Mouse (Mus musculus): Measurements from ENCODE around the gene Zc3h12c.

Gene Zc3h12c

DNA sequence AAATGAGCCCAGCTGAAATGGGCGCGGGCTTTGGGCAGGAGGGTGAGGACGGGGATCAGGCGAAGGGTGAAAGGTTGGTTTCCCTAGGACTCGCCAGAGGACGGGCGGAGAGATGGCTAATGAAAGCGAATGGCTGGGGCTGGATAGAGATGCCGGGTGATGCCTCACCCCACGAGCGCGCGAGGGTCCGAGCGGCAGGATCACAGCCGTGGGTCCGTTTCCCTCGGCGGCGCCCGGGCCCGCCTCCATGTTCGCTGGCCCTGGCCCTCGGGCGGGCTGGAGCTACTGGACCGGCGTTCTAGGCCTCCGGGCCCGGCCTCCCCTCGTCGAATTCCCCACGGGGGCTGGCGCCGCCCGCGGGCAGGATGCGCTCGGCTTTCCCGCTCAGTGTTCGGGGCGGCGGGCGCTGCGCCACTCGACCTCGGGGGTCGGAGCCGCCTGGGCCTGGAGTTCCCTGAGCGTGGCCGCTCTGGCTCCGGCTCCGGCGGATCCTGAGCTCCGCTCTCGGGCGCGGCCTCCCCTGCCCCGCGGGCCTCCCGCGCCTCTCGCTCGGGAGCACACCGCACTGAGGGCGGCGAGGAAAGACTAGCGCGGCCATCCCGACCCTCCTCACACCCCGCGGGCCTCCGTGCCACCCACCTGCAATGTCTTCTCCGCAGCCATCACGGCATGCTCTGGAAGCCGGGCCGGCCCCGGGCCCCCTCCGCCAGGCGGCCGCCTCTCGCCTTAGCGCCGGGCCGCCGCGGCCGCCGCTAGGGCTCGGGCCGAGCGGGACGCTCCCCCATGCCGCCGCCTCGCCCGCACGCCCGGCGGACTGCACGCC, at the start of gene Zc3h12c:
TSS of gene Zc3h12c (minus strand) at position 710 of the 823 bp plus-strand sequence.
- peak; percentile 9 for DNase-seq (ENCODE audit: low read depth, low spot score)

DNA sequence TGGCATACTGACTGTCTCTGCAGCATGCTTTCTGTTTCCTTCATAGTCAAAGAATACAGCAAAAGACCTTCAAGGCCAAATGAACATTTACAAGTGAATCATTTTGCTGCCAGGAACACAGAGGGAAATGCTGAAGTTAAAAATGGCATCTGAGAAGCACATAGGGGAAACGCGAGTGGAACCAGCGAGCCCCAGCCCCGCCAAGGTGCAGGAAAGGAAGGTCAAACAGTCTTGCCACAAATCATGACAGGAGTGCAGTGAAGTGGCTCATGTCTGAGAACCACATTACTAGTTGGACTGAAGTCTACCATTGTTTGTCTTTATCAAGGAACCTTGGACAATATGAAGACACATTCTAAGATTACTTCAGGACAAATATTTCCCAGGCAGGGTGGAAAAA, 49.3 kb upstream of the Zc3h12c start:
- no peak for DNase-seq (ENCODE audit: low read depth, low spot score)

DNA sequence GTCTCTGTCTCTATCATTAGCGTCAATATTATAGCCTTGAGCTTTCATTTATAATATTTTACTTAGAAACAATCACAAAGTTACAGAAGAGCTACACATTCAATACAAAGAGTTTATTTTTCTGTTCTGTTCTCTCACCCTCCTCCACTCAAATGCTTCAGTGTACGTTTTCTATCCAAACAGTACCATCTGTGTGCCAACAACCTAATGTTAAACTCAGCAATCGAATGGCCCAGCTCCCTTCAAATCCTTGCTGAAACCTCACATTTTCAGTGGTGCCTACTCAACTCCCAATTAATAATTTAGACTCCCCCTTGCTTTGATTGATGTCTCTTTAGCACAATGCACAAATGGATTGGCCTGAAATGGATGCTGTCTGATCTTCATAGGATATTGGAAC, 46.9 kb upstream of the Zc3h12c start:
- no peak for DNase-seq (ENCODE audit: low read depth, low spot score)

DNA sequence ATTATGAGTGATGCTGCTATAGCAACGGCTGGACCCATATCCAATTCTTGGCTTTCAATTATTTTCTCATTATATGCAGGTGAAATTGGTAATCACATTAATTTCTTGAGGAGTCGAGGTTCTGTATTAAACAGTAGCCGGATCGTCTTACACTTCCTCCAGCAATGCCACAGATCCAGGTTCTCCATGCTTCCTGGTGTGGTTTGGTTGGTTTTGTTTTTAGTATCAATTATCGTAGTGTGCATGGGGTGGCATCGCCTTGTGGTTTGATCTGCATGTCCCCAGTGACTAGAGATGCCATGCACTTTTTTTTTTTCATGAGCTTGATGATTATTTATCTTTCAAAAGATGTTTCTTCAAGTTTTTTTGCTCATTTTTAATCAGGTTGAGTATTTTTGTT, 44.0 kb upstream of the Zc3h12c start:
- DNase-seq (ENCODE audit: low read depth, low spot score): no peak

DNA sequence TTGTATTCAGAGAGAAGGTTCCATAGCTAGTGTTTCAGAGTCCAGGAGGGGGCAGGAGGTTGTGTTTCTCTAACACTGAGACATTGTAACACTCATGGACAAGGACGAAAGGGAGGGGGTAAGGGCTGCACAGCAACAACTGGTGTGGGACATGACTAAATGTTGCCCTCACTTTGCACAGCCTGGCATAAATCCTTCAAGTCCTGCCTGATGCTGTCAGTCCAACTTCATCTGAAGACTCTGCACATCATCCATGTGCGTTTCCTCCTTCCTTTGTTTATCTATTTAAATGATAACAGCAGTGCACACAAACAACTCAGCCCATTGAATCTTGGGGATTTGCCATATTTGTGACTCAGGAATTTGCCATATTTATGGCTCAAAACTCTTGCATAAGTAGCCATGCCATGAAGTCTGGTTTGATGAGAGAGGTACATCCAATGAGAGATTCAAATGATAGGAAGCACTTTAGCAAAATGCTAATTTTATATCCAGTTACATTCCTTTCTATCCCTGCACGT, 40.2 kb upstream of the Zc3h12c start:
- no peak for DNase-seq (ENCODE audit: low read depth, low spot score)

DNA sequence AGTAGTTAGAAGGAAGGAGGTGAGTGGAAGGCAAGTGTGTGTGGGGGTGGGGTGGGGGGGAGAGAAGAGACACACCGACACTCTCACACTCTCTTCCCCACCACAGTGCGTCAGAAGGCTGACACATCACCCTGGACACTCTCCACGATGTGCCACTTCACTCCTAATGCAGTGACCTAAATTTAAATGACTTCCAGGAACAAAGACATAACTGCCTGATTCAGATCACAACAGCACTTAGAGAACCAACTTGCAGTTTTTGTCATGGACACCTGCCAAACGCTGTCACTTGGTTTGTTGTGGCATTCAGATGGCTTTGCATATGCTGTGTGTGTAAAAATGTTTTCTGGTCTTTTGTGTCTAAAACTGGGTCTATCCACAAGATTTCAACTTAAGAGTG, 34.8 kb upstream of the Zc3h12c start:
- DNase-seq (ENCODE audit: low read depth, low spot score): no peak

DNA sequence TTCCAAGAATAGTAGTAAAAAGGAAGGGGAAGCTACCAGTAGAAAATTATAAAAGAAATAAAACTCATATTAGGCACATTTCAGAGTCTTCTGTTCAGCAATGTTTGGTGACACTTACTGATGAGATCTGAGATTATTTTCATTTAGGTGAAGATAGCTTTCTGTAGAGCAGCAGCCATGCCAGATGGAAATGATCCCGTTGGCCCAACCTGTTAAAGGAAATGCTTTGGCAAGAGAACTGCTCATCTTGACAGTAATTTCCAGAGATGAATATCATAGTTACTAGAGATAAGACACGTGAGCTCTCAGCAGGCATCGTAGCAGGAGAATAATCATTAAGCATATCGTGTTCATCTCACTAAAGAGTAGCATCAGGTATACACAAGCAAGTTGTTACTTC, 31.9 kb upstream of the Zc3h12c start:
- no peak for DNase-seq (ENCODE audit: low read depth, low spot score)

DNA sequence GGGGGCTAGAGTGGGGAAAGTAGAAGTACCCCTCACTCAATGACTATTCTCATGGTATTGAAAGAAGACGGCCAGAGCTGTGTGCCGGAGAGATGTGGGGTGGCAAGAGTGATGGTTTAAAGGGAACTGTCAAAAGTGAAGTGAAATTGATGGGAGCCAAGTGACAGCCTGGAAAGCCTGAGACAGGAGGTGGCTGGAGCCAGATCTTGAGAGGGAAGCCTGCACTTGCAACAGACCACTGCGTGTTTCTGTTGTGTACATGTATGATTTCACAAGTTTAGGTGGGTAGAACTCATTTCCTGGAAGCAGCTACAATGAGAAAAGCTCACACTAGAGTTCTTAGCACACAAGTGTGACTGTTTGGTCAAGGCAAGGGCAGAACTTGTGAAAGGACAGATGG, 27.5 kb upstream of the Zc3h12c start:
- DNase-seq (ENCODE audit: low read depth, low spot score): no peak

DNA sequence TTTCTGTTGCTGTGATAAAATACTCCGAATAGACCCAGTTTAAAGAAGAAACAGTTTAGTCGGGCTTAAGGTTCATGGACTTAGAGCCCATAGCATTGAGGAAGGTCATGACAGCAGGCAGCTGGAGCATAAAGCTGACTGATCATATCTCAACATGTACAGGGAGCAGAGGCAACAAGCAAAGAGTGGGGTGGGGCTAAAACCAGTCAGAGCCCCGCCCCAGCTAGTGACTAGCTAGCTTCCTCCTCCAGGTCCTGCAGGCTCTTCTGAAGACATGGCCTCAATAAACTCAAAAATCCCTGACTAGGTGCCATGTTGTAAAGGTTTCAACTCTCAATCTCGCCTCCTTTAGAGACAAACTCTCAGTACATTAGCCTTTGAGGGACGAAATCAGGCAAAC, 25.5 kb upstream of the Zc3h12c start:
- DNase-seq (ENCODE audit: low read depth, low spot score): no peak

DNA sequence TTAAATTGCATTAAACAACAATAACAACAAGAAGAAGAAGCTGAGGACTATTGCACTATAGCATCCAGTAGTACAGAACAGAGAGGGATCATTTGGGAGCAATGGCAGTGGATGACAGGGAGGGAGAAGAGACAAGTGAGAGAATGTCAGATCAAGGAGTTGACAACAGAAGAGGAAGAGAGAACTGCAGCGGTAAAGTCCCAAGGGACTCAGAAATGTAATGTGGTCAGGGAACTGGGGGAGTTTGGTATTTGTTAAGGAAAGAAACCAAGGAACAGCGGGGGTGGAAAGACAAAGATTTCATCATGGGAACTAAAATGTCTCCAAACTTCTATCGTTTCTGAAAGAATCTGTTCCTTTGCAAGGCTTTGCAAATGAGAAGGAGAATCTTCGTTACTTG, 22.5 kb upstream of the Zc3h12c start:
- no peak for DNase-seq (ENCODE audit: low read depth, low spot score)

DNA sequence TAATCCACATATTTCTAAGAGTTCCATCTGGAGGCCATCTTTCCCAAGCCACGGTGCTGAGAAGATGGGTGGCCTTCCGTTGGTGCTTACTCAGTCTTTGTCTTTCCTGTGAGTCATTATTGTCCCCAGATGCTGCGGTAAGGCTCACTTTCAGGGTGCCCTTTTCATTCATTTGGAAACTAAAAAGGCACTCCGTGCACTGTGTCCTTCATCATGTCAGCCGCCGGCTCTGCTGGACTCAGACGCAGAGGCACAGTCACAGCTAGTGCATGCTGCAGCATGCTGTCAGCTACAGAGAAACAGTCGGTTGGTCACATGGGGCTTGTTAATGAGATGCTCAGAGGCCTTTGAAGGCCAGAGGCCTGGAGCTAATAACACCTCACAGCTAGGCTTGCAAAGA, 19.7 kb upstream of the Zc3h12c start:
- DNase-seq (ENCODE audit: low read depth, low spot score): no peak

DNA sequence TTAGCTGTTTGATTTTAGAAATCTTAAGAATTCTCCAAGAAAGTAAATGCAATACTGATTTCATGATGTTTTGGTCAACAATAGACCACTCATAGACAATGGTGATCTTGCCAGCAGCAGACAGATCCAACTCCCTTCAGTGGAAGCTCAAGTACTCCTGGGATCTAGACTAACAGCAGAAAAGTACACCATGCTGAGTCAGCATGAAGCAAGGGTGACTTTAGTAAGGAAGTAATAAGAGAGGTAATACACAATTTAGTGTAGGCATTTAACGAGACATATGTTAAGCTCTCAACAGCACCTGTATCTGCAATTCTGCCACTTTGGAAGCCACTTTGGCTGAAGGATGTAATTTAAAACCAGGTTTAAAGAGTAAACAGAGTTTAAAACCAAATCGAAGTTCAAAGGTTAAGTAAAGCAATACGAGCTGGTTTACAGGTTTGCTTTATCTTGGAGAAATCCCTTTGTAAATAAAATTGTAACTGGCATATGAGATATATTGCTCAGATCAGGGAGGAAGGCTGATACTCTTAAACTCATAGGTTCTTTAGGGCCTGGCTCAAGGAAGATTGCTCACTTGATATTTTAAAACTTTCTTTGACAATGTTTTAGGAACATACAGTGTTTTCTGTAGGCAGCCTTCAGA, 18.0 kb upstream of the Zc3h12c start:
- no peak for DNase-seq (ENCODE audit: low read depth, low spot score)

DNA sequence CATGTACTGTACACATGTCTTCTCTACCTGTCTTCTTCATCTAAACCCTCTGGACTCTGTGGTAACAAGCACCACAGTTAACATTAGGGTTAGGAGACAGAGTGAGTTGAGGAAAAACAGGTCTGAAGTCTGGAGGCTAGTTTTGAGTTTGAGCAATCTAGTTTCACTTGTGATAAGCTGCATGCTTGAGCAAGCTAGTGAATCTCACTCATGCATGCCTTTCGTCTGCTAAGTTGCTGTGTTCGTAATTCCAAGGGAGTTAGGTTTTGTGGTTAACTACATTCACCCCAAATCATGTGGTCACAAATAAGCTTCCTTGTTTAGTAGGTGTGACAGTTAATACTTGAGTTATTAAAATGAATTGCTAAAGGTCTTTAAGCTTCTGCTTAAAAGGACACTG, 13.0 kb upstream of the Zc3h12c start:
- DNase-seq (ENCODE audit: low read depth, low spot score): no peak

DNA sequence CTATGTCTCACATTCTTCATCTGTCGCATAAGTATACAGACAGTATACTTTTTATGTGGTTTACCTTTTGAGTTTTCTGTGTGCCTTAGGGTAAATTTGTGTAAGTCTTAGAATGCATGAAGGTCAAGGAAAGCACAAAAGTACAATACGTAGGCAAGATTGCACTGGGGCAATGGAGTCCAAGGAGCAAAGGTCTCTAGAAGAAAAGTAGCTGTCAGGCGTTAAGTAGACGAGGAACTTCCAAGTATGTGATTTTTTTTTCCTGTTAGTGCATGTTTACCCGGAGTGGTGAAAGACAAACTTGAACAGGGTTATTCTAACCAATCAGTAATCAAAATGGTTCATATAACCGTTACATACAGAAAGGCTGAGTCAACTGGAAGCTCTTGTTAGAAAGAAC, 12.5 kb upstream of the Zc3h12c start:
- no peak for DNase-seq (ENCODE audit: low read depth, low spot score)

DNA sequence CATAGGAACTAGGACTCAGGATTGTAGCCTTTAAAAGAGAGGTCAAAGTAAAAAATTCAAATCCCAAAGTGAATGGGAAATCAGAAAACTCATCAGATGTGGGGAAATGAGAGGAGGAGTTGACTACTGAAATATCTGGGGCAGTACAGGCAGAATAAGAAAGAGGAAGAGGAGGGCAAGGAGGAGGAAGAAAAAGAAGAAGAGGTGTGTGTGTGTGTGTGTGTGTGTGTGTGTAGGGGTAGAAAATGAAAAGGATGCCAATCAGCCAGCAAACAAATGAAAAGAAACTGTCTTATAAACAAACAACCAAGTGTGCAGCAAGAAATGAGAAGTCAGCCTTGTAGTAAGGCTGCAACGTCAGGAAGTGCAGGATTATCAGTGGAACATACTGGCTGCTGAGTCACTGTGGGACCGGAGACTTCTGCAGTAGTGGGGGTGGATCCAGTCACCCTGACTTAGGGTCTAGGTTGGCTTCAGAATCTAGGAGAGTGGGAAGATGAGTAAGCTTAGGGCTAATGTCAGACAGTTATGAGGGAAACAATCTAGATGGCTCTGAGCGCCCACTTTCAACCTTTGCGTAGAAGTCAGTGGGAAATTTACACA, 7.0 kb upstream of the Zc3h12c start:
- DNase-seq (ENCODE audit: low read depth, low spot score): no peak

DNA sequence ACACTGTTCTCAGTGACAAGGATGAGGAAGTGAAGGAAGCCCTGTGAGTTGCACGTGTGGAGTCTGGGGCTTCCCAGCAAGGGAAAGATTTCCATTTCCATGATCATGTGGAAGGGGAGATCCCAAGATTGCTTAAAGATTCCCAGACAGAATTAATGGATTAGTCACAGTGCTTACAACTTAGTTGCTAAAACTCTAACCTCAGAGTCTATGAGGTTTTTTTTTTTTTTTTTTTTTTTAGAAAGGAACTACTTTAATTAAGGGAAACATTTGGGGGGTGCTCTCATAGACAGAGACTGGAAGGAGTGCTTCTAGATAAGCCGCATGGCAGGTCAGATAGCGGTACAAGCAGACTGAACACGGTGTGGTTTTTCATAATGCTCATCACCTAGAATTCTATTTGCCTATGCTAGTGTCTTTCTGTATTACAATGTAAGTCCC, 6.3 kb upstream of the Zc3h12c start:
- DNase-seq (ENCODE audit: low read depth, low spot score): no peak

DNA sequence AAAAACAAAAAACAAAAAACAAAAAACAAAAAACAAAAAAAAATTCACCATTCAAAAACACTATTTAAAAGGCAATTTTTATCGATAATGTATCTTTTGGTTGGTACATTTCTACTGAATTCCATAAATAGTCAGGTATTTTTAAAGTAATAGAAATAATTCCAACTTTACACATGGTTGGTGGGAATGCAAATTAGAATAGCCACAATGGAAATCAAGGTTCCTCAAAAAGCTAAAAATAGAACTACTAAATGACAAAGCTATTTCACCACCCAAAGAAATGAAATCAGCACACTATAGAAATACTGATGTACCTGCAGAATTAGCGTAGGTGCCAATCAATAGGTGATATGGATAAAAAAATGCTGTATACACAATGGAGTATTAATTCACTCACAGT, 5.6 kb upstream of the Zc3h12c start:
- no peak for DNase-seq (ENCODE audit: low read depth, low spot score)

DNA sequence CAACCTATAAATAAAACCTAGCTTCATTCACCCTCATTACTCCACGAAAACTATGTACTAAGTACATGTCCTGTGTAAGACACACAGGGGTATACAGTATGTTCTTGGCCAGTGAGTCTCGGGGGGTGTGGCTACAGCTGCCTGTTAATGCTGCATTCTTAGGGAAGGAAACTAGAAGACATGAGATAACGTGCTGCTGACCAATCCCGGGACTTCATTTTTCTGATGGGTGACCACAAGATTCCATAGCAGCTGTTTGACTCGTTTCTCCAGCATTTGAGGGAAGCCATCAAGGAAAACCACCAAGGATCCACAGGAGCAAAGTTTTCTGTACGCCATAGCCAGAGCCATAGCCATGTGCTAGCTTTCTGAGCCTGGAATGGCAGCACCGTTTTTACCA, 4.2 kb upstream of the Zc3h12c start:
- DNase-seq (ENCODE audit: low read depth, low spot score): no peak

DNA sequence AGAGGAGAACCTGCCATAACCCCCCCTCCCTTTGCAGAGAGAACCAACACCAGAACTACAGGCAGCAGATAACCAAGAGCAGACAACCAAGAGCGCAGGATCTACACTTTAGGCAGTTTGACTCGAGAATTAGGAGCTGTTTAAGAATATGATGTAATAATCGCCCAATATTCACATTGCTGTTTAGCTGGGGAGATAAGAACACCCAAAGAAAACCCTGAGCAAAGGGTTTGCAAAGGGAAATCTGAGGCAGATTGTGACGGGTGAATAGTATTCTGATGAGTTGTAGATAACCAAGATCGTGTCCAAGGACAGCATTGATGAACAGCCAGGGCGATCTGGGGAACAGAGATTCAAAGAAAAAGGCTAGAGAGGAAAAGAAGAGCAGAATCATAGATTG, 2.3 kb upstream of the Zc3h12c start:
- DNase-seq (ENCODE audit: low read depth, low spot score): no peak

DNA sequence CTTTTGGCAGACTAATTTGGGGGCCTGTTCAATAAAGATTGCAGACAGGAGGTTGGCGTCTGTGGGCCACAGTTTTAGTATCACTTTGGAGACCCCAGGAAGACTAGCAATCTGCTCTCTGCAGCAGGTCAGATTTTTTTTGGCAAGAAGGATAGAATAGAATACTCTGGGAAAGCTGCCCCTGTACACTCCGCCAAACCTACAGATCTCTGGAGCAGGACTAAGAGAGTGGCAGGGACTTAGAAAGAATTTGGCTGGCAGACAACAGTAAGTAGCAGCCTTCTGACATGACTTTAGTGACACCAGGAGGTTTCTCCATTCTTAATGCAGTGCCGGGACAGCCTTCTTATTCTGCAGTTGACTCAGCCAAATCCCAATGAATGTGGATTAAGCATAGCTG, 1.8 kb upstream of the Zc3h12c start:
- no peak for DNase-seq (ENCODE audit: low read depth, low spot score)

DNA sequence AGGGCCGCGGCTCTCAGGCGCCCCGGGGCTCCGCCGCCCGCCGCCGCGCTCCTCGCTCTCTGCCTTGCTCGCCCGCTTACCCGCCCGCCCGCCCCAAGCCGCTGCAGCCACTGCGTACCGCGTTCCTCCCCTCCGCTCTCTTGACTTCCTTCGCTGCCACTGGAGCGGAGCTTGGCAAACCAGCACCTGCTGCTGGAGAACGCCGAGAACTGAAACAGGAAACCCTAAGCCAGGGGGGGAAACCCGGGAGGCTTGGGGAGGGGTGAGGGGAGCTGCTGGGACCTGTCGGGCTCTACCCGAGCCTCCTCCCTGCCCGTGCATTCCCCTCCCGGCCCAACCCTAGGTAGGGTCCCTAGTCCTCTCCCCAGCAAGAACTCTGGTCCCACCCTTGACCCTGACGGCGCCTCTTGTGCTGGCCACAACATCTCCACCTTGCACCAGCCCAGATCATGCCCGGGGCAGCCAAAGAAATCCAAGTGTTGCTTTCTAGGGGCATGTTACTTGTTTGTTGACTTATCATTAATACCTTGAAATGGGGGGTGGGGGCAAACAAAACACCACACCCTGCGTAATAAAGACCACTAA, 406 bp upstream of the Zc3h12c start:
- DNase-seq (ENCODE audit: low read depth, low spot score): peak; percentile 51

DNA sequence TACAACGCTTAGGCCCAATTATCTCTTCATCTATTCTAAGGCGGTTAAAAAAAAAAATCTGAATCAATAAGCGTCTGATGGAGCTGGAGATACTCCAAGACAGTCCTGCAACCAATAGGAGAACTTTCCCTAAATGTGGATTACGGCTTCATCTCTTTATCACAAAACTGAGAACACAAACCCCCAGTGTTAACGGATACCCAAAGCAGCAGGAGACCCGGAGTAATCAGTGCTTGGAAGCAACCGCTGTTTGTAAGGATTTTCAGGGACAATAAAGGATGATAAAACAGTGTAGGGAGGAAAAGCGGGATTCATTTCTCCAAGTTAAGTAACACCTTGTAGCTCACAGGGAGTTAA, 888 bp downstream of the Zc3h12c start:
- no peak for DNase-seq (ENCODE audit: low read depth, low spot score)
